Mouse (Mus musculus) layer of hippocampus, adult 6 months (tissue): ENCODE measurements around the gene Eef1akmt3. TPM values are rescaled to one million over a fixed set of nuclear protein-coding genes. Genes with fewer than 3 reads are reported as not detected.

Experiments used
- long read RNA-seq, 2 experiments: library from polyadenylated mRNA; unstranded; transcript quantifications; one replicate each; pipeline ENCODE4 v2.0.0; 2019 to 2020
- microRNA-seq: library from miRNA; unstranded; fragments of <30 nt; microRNA quantifications from one replicate; pipeline ENCODE4 v1.2.0, GENCODE M21; 2020
- polyA plus RNA-seq: library from polyadenylated mRNA; unstranded; fragments of <200 nt; fragmentation: Nextera tagmentation; gene quantifications from 2 replicates; pipeline ENCODE4 v1.2.3, GENCODE M21; 2021

Gene Eef1akmt3
- 0.08 and 0.13 TPM in 2 replicates for polyA plus RNA-seq
- long read RNA-seq, experiment 1, result 0 reads
- long read RNA-seq, experiment 2, result 0 reads

GRCm38 (mm10) chr10:127041274-127041766 is at the start of gene Eef1akmt3, which contains the start of gene Mettl1:
Eef1akmt3 (minus strand) TSS chr10:127041513.
Mettl1 (plus strand) TSS chr10:127041414.

GRCm38 (mm10) chr10:127075080-127075479 is 33.8 kb upstream of the Eef1akmt3 start, which contains the start of gene Agap2:
Agap2 (plus strand) TSS chr10:127075284.

GRCm38 (mm10) chr10:127070190-127071121 is 29.1 kb upstream of the Eef1akmt3 start, which contains the start of gene Tspan31:
Tspan31 (minus strand) TSS chr10:127070264.

GRCm38 (mm10) chr10:127063239-127063872 is 22.0 kb upstream of the Eef1akmt3 start, which contains the start of gene Cdk4:
Cdk4 (plus strand) TSS chr10:127063534.

GRCm38 (mm10) chr10:127059968-127060916 is 18.9 kb upstream of the Eef1akmt3 start, which contains the start of gene March9:
March9 (minus strand) TSS chr10:127060184.

GRCm38 (mm10) chr10:127047954-127048353 is 6.6 kb upstream of the Eef1akmt3 start, which contains the start of gene Cyp27b1:
Cyp27b1 (plus strand) TSS chr10:127048250.

GRCm38 (mm10) chr10:127030336-127031296 is 10.7 kb downstream of the Eef1akmt3 start, which contains the start of gene Tsfm:
Tsfm (minus strand) TSS chr10:127030840.

GRCm38 (mm10) chr10:127000529-127000928 is 40.8 kb downstream of the Eef1akmt3 start, which contains the start of gene Avil:
Avil (plus strand) TSS chr10:127000709.

Small RNA genes within 50 kb of the gene (microRNA-seq; reads per million reads assigned to microRNA genes)
- gene Mir26a-2, result 61.2 reads per million, percentile 53 among the genes with 10 or more reads in this experiment
- not detected for gene Mir546

Other genes with a start within 250 kb of the Eef1akmt3 start
- 21.6 and 24.2 TPM in 2 replicates for gene Atp23, start 140.2 kb downstream of the Eef1akmt3 start, polyA plus RNA-seq
- 11.9 and 12.5 TPM in 2 replicates for gene Ctdsp2, start 62.8 kb downstream of the Eef1akmt3 start, polyA plus RNA-seq
- 0.04 and 0.10 TPM in 2 replicates for gene Avil, start 40.8 kb downstream of the Eef1akmt3 start, polyA plus RNA-seq
- 53.7 and 58.3 TPM in 2 replicates for gene Tsfm, start 10.7 kb downstream of the Eef1akmt3 start, polyA plus RNA-seq
- gene Mettl1, start 99 bp downstream of the Eef1akmt3 start, polyA plus RNA-seq, result 7.8 and 9.2 TPM in 2 replicates
- not detected in 2 replicates for gene Cyp27b1, start 6.7 kb upstream of the Eef1akmt3 start, polyA plus RNA-seq
- 1.5 and 1.8 TPM in 2 replicates for gene March9, start 18.7 kb upstream of the Eef1akmt3 start, polyA plus RNA-seq
- 99.0 and 101 TPM in 2 replicates for gene Cdk4, start 22.0 kb upstream of the Eef1akmt3 start, polyA plus RNA-seq
- gene Tspan31, start 28.8 kb upstream of the Eef1akmt3 start, polyA plus RNA-seq, result 50.4 and 58.3 TPM in 2 replicates
- gene Agap2, start 33.8 kb upstream of the Eef1akmt3 start, polyA plus RNA-seq, result 22.4 and 25.7 TPM in 2 replicates
- 24.9 and 33.0 TPM in 2 replicates for gene Os9, start 79.6 kb upstream of the Eef1akmt3 start, polyA plus RNA-seq
- 86.3 and 104 TPM in 2 replicates for gene B4galnt1, start 123.7 kb upstream of the Eef1akmt3 start, polyA plus RNA-seq
- gene Slc26a10, start 139.1 kb upstream of the Eef1akmt3 start, polyA plus RNA-seq, result 2.6 and 2.7 TPM in 2 replicates
- gene Arhgef25, start 148.6 kb upstream of the Eef1akmt3 start, polyA plus RNA-seq, result 33.4 and 33.7 TPM in 2 replicates
- 6.5 and 8.7 TPM in 2 replicates for gene Dtx3, start 154.2 kb upstream of the Eef1akmt3 start, polyA plus RNA-seq
- gene Pip4k2c, start 170.1 kb upstream of the Eef1akmt3 start, polyA plus RNA-seq, result 76.9 and 80.5 TPM in 2 replicates
- gene Kif5a, start 221.8 kb upstream of the Eef1akmt3 start, polyA plus RNA-seq, result 133 and 152 TPM in 2 replicates
- 237 and 276 TPM in 2 replicates for gene Dctn2, start 224.9 kb upstream of the Eef1akmt3 start, polyA plus RNA-seq
- 3.0 and 3.7 TPM in 2 replicates for gene Mbd6, start 247.5 kb upstream of the Eef1akmt3 start, polyA plus RNA-seq